Mouse (Mus musculus): ENCODE results near the gene Gucd1. TPM values are rescaled to one million over a fixed set of nuclear protein-coding genes. Genes with fewer than 3 reads are reported as not detected.

The Gucd1 gene
- polyA plus RNA-seq, 1 experiment from 2014 or later, result 24.0 TPM

DNA sequence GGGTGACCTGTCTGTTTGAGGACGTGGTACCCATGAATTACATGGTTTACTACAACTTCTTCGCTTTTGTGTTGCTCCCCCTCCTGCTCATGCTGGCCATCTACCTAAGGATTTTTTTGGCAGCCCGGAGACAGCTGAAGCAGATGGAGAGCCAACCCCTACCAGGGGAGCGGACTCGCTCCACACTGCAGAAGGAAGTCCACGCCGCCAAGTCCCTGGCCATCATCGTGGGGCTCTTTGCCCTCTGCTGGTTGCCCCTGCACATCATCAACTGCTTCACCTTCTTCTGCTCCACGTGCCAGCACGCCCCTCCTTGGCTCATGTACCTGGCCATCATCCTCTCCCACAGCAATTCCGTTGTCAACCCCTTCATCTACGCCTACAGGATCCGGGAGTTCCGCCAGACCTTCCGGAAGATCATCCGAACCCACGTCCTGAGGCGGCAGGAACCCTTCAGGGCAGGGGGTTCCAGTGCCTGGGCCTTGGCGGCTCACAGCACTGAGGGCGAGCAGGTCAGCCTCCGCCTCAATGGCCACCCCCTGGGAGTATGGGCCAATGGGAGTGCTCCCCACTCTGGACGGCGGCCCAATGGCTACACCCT is 184.5 kb downstream of the Gucd1 start:
- H3K4me1 ChIP-seq (replicated peaks), result no peaks in the 10 kb centered on the region
- H3K9me3 ChIP-seq, result no peaks in the 10 kb centered on the region
- no peaks in the 10 kb centered on the region for H3K36me3 ChIP-seq
- no peak overlapping the region for H3K9ac ChIP-seq (replicated peaks)
- ATAC-seq (ENCODE audit: insufficient number of reproducible peaks, insufficient read depth, low FRiP score, low TSS enrichment, low read depth), result no peak
- H3K27me3 ChIP-seq, result no peaks in the 10 kb centered on the region
- H3K27ac ChIP-seq, result no peak overlapping the region
- no peak overlapping the region for H3K4me2 ChIP-seq
- no peak overlapping the region for H3K4me3 ChIP-seq (replicated peaks)
- 92% methylated on average over 23 of the region's 23 CpGs for WGBS

DNA sequence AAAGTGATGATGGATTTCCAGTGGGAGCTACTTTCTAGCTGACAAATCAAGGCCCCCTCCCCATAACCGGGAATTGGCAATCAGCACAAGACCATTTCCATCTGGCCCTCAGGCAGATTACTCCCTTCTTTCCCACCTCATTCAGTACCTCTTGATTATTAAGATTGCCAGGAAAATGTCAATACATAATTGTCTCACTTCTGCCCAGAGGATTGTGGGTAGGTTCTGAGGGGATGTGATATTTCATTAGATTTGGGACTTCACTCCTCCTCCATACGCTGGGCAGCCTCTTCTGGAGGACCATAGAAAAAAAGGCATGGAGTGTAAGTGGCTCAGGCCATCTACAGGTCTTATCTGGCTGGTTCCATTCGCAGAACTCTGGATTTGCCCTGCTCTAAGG is 185.5 kb downstream of the Gucd1 start:
- ATAC-seq (ENCODE audit: insufficient number of reproducible peaks, insufficient read depth, low FRiP score, low TSS enrichment, low read depth), result no peak
- no peak overlapping the region for H3K9ac ChIP-seq (replicated peaks)
- H3K27ac ChIP-seq, result no peak overlapping the region
- no peaks in the 10 kb centered on the region for H3K27me3 ChIP-seq
- H3K4me3 ChIP-seq (replicated peaks), result no peak overlapping the region
- H3K9me3 ChIP-seq, result no peaks in the 10 kb centered on the region
- 87% methylated on average over 3 of the region's 3 CpGs for WGBS
- H3K4me1 ChIP-seq (replicated peaks), result no peaks in the 10 kb centered on the region
- H3K4me2 ChIP-seq, result no peak overlapping the region
- no peaks in the 10 kb centered on the region for H3K36me3 ChIP-seq

- Histone ChIP-seq H3K4me1 (replicated peaks) (no peaks in the 10 kb centered on the region), H3K27ac (no peak overlapping the region), H3K4me3 (replicated peaks) (no peak overlapping the region), H3K4me2 (no peak overlapping the region), H3K36me3 (no peaks in the 10 kb centered on the region), H3K9ac (replicated peaks) (no peak overlapping the region), H3K27me3 (no peaks in the 10 kb centered on the region), H3K9me3 (no peaks in the 10 kb centered on the region)
- no peak for ATAC-seq (ENCODE audit: insufficient number of reproducible peaks, insufficient read depth, low FRiP score, low TSS enrichment, low read depth)
- 22% methylated on average over 4 of the region's 4 CpGs for WGBS
These were observed 189.5 kb downstream of the Gucd1 start for GRCm38 (mm10) chr10:75328201-75328704.

- ATAC-seq (ENCODE audit: insufficient number of reproducible peaks, insufficient read depth, low FRiP score, low TSS enrichment, low read depth), result no peak
- H3K4me2 ChIP-seq, result no peak overlapping the region
These were observed 190.7 kb downstream of the Gucd1 start for GRCm38 (mm10) chr10:75327081-75327480.

DNA sequence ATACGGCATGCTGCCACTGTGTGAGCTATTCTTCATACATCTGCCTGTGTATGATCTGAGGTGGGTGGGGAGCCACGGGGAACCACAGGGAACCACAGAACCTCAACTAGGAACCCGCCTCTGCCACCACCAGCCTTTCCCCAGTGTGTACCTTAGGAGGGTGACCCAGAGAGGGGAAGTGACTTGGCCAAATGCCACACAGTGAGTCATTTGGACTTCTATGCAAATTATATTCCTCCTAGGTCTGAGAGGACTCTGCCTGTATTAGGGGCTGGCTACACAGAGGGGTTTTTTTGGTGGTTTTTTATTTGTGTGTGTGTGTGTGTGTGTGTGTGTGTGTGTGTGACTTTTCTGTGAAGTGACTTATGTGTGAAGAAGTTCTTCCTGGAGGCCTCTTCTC is 191.2 kb downstream of the Gucd1 start:
- H3K4me2 ChIP-seq, result no peak overlapping the region
- no peak overlapping the region for H3K27ac ChIP-seq
- no peaks in the 10 kb centered on the region for H3K4me1 ChIP-seq (replicated peaks)
- no peak overlapping the region for H3K4me3 ChIP-seq (replicated peaks)
- no peaks in the 10 kb centered on the region for H3K9me3 ChIP-seq
- no peak for ATAC-seq (ENCODE audit: insufficient number of reproducible peaks, insufficient read depth, low FRiP score, low TSS enrichment, low read depth)
- H3K9ac ChIP-seq (replicated peaks), result no peak overlapping the region
- H3K27me3 ChIP-seq, result no peaks in the 10 kb centered on the region
- WGBS, result 91% methylated on average over 3 of the region's 3 CpGs
- H3K36me3 ChIP-seq, result no peaks in the 10 kb centered on the region

More at GRCm38 (mm10) chr10:75327081-75327480, 190.7 kb downstream of the Gucd1 start:
- no peaks in the 10 kb centered on the region for H3K27me3 ChIP-seq
- H3K9ac ChIP-seq (replicated peaks), result no peak overlapping the region
- no peak overlapping the region for H3K27ac ChIP-seq
- no peaks in the 10 kb centered on the region for H3K4me1 ChIP-seq (replicated peaks)
- no peaks in the 10 kb centered on the region for H3K36me3 ChIP-seq
- H3K4me3 ChIP-seq (replicated peaks), result no peak overlapping the region
- no peaks in the 10 kb centered on the region for H3K9me3 ChIP-seq
- WGBS, result 76% methylated on average over 11 of the region's 11 CpGs

- no peak overlapping the region for H3K9ac ChIP-seq (replicated peaks)
- WGBS, result 96% methylated on average over 23 of the region's 23 CpGs
- no peaks in the 10 kb centered on the region for H3K27me3 ChIP-seq
- no peaks in the 10 kb centered on the region for H3K4me1 ChIP-seq (replicated peaks)
- no peak overlapping the region for H3K27ac ChIP-seq
- no peak overlapping the region for H3K4me2 ChIP-seq
- ATAC-seq (ENCODE audit: insufficient number of reproducible peaks, insufficient read depth, low FRiP score, low TSS enrichment, low read depth), result no peak
- H3K9me3 ChIP-seq, result no peaks in the 10 kb centered on the region
- no peaks in the 10 kb centered on the region for H3K36me3 ChIP-seq
- no peak overlapping the region for H3K4me3 ChIP-seq (replicated peaks)
These were observed 192.0 kb downstream of the Gucd1 start for GRCm38 (mm10) chr10:75325821-75326220.

DNA sequence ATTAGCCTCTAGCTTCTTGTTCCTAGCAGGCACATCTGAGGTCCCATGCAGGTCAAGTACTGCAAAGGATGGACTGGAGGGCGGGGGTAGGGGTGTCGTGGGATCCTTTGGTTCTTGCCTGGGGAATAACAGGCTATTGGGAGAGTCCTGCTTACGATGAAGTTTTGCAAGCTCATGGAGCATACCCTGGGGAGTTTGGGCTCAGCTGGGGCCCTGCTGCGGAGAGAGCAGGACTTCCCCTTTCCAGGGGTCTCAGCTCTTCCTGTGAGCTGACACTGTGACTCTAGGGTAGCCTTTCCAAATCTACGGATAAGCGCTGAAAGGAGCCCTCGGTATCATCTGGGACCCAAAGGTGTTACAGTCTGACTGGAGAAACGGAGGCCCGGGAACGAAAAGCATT is 193.4 kb downstream of the Gucd1 start:
- H3K9me3 ChIP-seq, result no peaks in the 10 kb centered on the region
- H3K4me3 ChIP-seq (replicated peaks), result no peak overlapping the region
- peaks cover 7% of the 10 kb centered on the region for H3K27me3 ChIP-seq
- no peaks in the 10 kb centered on the region for H3K4me1 ChIP-seq (replicated peaks)
- ATAC-seq (ENCODE audit: insufficient number of reproducible peaks, insufficient read depth, low FRiP score, low TSS enrichment, low read depth), result no peak
- H3K9ac ChIP-seq (replicated peaks), result no peak overlapping the region
- 72% methylated on average over 10 of the region's 10 CpGs for WGBS
- no peak overlapping the region for H3K27ac ChIP-seq
- no peak overlapping the region for H3K4me2 ChIP-seq
- no peaks in the 10 kb centered on the region for H3K36me3 ChIP-seq

DNA sequence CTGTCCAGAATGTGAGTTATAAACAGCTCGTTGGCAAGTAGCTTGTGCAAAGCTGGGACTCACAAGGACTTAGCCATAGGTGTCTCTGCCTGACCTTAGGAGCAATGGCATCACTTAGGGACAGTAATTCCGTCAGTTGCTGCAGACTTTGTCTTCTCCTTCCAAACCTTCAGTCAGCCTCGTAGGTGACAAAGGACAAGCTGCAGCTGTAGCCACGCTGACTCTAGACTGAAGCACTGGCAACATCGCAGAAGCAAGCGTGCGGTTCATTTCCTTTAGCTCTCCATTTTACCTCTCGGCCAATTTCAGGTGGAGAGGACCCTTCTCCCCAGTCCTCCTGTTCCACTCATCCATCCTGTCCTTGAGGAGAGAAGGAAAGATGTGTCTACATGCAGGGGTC is 193.8 kb downstream of the Gucd1 start:
- H3K4me3 ChIP-seq (replicated peaks), result no peak overlapping the region
- no peaks in the 10 kb centered on the region for H3K9me3 ChIP-seq
- no peak for ATAC-seq (ENCODE audit: insufficient number of reproducible peaks, insufficient read depth, low FRiP score, low TSS enrichment, low read depth)
- H3K9ac ChIP-seq (replicated peaks), result no peak overlapping the region
- H3K4me1 ChIP-seq (replicated peaks), result no peaks in the 10 kb centered on the region
- WGBS, result 84% methylated on average over 8 of the region's 8 CpGs
- no peaks in the 10 kb centered on the region for H3K36me3 ChIP-seq
- H3K27me3 ChIP-seq, result peaks cover 12% of the 10 kb centered on the region
- no peak overlapping the region for H3K4me2 ChIP-seq
- no peak overlapping the region for H3K27ac ChIP-seq

- Histone ChIP-seq H3K36me3 (no peaks in the 10 kb centered on the region), H3K4me3 (replicated peaks) (no peak overlapping the region), H3K4me1 (replicated peaks) (no peaks in the 10 kb centered on the region), H3K27me3 (peaks cover 22% of the 10 kb centered on the region), H3K9ac (replicated peaks) (no peak overlapping the region), H3K9me3 (no peaks in the 10 kb centered on the region), H3K27ac (no peak overlapping the region), H3K4me2 (no peak overlapping the region)
- no peak for ATAC-seq (ENCODE audit: insufficient number of reproducible peaks, insufficient read depth, low FRiP score, low TSS enrichment, low read depth)
- WGBS, result 52% methylated on average over 6 of the region's 6 CpGs
These were observed 194.8 kb downstream of the Gucd1 start for GRCm38 (mm10) chr10:75322966-75323365.

DNA sequence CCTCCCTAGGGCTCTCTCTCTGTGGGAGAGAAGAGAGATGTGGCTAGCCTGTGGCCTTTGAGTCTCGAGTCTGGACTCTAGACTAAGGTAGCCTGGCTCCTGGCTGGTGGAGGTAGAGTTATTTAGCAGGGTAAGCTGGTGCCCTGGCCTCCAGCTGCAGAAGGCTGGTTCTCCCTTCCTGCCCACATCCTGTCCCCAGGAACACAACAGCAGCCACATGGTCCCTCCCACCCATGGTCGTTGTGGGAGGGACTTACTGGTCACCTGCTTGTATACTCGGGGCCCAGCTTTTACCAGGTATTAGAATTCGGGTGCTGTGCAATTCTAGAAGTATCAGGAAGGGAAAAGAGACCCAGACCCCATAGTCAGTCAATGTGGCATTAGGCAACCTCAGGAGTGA is 197.5 kb downstream of the Gucd1 start:
- H3K9me3 ChIP-seq, result no peaks in the 10 kb centered on the region
- no peak for ATAC-seq (ENCODE audit: insufficient number of reproducible peaks, insufficient read depth, low FRiP score, low TSS enrichment, low read depth)
- WGBS, result 57% methylated on average over 4 of the region's 4 CpGs
- peaks cover 48% of the 10 kb centered on the region for H3K27me3 ChIP-seq
- no peak overlapping the region for H3K4me2 ChIP-seq
- H3K9ac ChIP-seq (replicated peaks), result no peak overlapping the region
- no peak overlapping the region for H3K4me3 ChIP-seq (replicated peaks)
- H3K27ac ChIP-seq, result no peak overlapping the region
- no peaks in the 10 kb centered on the region for H3K36me3 ChIP-seq
- H3K4me1 ChIP-seq (replicated peaks), result peaks cover 13% of the 10 kb centered on the region

DNA sequence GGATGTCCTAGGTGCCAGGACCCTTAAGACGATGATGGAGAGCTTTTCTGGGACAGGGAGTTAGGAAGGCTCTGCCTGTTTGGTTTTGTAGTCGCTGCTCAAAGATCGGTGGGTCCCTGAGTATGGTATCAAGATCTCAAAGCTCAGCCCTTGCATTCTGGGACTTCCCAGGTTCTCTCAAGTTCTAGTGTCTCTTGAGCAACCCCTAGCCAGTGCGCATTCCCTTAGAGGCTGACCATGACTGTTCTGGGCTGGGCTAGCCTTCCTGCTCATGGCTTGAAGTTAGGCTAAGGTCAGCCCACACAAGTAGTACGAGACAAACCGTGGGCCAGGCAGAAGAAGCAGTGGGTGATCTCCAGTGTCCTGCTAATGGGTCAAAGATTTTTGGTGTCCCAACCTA is 199.6 kb downstream of the Gucd1 start:
- Histone ChIP-seq H3K4me1 (replicated peaks) (peaks cover 13% of the 10 kb centered on the region), H3K27me3 (peaks cover 56% of the 10 kb centered on the region), H3K4me3 (replicated peaks) (peak overlapping the region; percentile 47; the same call in 1 of the 2 replicates), H3K4me2 (peak overlapping the region; percentile 68; the same call in 1 of the 2 replicates), H3K9ac (replicated peaks) (no peak overlapping the region), H3K27ac (no peak overlapping the region), H3K9me3 (no peaks in the 10 kb centered on the region), H3K36me3 (peaks cover under 1% of the 10 kb centered on the region; the same call in 1 of the 2 replicates)
- ATAC-seq (ENCODE audit: insufficient number of reproducible peaks, insufficient read depth, low FRiP score, low TSS enrichment, low read depth), result no peak
- WGBS, result 81% methylated on average over 6 of the region's 6 CpGs

All from limb, embryonic 12.5 days (tissue).